Mouse (Mus musculus): Measurements from ENCODE around the gene Olfr993.

Olfr993 gene

DNA sequence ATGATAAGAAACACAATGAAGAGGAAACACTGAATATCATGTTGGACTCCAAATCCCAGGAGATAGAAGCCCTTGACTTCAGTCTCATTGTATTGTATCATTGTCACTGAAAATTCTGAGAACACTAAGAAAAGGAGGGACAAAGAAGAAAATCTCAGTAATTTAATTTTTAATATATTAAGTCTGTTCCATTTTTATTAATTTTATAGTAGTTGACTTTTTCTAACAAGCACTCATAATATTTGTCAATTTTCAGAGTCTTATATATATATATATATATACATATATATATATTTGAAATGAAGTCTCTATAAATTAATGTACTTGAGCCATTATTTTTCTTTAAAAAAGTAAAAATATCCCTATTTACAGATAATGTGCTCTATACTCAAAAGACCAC lies at the start of gene Olfr993:
Olfr993 (minus strand) TSS at position 101 of the 400 bp plus-strand sequence.
- DNase-seq = no peak

GRCm38 (mm10) chr2:85443539-85443938 lies 28.9 kb upstream of the Olfr993 start, which contains the start of gene Olfr995:
Gene Olfr995 (minus strand): TSS chr2:85443639.
- no peak for DNase-seq

- DNase-seq = no peak
These were observed 27.9 kb upstream of the Olfr993 start for GRCm38 (mm10) chr2:85442546-85442945.

DNA sequence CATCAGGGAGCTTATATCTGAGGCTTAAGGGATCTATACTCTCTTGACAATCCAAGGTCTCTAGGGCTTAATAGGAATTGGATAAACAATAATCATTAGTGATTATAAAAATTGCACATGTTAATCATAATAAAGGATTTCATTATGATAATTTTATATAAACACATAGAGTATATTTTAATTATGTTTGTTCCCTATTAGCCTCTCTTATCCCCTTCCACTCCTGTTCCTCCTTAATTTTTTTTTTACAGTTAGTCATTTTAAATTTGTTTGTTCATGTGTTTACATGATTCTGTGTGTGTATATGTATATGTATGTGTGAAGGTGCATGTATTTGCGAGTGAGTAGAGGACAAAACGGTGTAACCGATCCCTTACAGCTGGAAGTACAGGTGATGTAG lies 21.7 kb upstream of the Olfr993 start, which contains the start of gene Olfr994:
Olfr994 (minus strand) TSS at position 101 of the 400 bp plus-strand sequence.
- no peak for DNase-seq

DNA sequence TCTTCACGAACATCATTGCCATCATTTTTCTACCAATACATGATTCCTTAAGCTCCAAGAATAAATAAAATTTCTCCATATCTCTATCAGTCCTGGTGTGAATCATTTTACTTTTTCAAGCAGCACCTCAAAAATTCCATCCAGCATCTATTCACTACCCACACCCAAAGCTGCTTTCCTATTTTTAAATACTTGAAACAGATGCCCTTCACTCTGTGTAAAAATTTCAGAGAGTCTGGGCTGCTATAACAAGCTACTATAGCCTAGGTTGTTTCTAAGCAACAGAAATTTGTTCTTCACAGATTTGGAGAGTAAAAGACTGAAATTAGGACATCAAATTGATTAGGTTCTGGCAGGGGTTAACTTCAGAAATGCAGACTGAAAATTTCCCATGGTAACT lies 11.2 kb upstream of the Olfr993 start:
- no peak for DNase-seq

DNA sequence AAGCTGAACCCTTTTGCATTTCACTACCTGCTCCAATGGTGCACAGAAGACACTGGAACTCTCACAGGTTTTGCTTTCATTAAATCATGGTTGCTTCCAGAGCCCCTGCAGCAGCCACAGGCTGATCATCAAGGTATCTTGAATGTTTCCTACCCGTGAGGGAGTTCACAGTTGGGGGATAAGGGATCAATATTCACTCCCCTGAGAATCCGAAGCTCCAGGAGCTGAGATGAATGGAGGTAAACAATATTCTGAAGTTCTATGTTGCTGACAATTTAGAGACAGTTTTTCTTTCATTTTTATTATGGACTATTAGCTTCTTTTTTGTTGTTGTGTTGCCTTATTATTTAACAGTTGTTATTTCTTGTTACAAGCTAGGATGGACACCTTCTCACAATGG lies 5.3 kb downstream of the Olfr993 start, which contains the start of gene Olfr992:
Olfr992 (minus strand) TSS at position 101 of the 400 bp plus-strand sequence.
- no peak for DNase-seq

All from retina, postnatal 1 day (tissue).